Mouse (Mus musculus): ENCODE data around the gene Vmn1r46. TPM values are rescaled to one million over a fixed set of nuclear protein-coding genes. Genes with fewer than 3 reads are reported as not detected.

Gene Vmn1r46
- polyA plus RNA-seq (2012): not detected in 2 replicates

DNA sequence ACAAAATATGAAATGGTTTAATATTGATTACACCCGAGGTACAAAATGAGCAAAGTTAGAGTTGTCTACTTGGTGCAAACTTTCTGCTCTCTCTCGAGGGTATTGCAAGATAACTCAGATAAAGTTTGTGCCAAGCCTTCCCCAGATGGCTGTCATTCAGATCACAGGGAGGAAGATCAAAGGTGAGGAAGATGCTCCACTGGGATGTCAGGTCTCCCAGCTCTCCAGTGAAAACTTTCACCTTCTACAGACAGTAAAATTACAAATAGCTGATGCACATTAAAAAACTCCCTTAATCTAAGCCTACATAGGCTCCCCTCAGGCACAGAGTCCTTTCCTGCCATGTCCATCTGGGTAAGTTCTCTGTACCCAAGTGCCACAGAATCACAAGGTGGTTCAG is at the start of gene Vmn1r46:
Gene Vmn1r46, plus strand, starts transcription at position 301 of the 400 bp plus-strand sequence.

DNA sequence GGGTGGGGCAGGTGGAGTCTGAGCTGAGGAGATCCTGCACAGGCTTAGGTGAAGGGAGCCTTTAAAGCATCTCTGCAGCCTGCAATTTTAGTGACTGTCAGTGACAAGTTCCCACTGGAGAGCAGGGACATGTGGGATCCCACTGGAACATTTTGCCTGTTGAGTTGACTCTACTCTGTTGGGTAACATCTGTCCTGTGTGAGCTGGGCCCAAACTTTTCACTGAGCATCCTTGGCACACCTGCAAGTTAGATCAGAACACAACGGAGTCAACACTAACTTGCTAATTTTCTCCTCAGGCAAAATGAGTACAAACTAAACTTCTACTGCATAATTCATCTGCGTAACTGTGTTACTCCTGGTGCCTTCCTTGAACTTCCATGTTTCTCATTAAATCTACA is 28.6 kb upstream of the Vmn1r46 start, which contains the start of gene Vmn1r45:
Gene Vmn1r45, minus strand, starts transcription at position 101 of the 400 bp plus-strand sequence.

DNA sequence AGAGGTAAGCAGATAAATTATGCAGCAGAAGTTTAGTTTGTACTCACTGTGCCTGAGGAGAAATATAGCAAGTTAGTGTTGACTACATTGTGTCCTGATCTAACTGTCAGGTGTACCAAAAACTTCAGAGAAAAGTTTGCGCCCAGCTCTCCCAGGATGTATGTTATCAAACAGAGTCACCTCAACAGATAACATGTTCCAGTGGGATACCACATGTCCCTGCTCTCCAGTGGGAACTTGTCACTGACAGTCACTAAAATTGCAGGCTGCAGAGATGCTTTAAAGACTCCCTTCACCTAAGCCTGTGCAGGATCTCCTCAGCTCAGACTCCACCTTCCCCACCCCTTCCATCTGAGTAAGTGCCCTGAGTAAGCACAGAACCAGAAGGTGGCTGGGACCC is 46.7 kb downstream of the Vmn1r46 start, which contains the start of gene Vmn1r47:
Gene Vmn1r47, plus strand, starts transcription at position 301 of the 400 bp plus-strand sequence.

Other genes starting within 250 kb of the Vmn1r46 start
- not detected in 2 replicates for gene Vmn1r41, start 228.5 kb upstream of the Vmn1r46 start, polyA plus RNA-seq (2012)
- gene Vmn1r42, start 92.9 kb upstream of the Vmn1r46 start, polyA plus RNA-seq (2012): not detected in 2 replicates
- gene Vmn1r43, start 92.9 kb upstream of the Vmn1r46 start, polyA plus RNA-seq (2012): not detected in 2 replicates
- not detected in 2 replicates for gene Vmn1r44, start 85.7 kb upstream of the Vmn1r46 start, polyA plus RNA-seq (2012)
- not detected in 2 replicates for gene Vmn1r45, start 28.7 kb upstream of the Vmn1r46 start, polyA plus RNA-seq (2012)
- gene Vmn1r47, start 46.8 kb downstream of the Vmn1r46 start, polyA plus RNA-seq (2012): not detected in 2 replicates
- not detected in 2 replicates for gene Vmn1r48, start 67.5 kb downstream of the Vmn1r46 start, polyA plus RNA-seq (2012)
- not detected in 2 replicates for gene Vmn1r49, start 109.2 kb downstream of the Vmn1r46 start, polyA plus RNA-seq (2012)
- gene Vmn1r50, start 132.1 kb downstream of the Vmn1r46 start, polyA plus RNA-seq (2012): not detected in 2 replicates
- not detected in 2 replicates for gene Vmn1r51, start 153.3 kb downstream of the Vmn1r46 start, polyA plus RNA-seq (2012)
- gene Vmn1r52, start 205.5 kb downstream of the Vmn1r46 start, polyA plus RNA-seq (2012): not detected in 2 replicates
- gene V1ra8, start 233.5 kb downstream of the Vmn1r46 start, polyA plus RNA-seq (2012): not detected in 2 replicates

Data from megakaryocyte-erythroid progenitor cell, adult 5 weeks (primary cell).